Mouse (Mus musculus) right cerebral cortex, postnatal 10 days (tissue): ENCODE measurements around the gene Hlcs.

ENCODE experiments used
- DNase-seq, 2 experiments: peaks; one replicate each; pipeline ENCODE4 v3.0.0; 2021; ENCODE audit warnings: low spot score in 2 of 2

Hlcs gene

GRCm38 (mm10) chr16:94095109-94095822 is 218.1 kb downstream of the Hlcs start:
- DNase-seq, result no peak

- no peak for DNase-seq
These were observed 218.9 kb downstream of the Hlcs start for GRCm38 (mm10) chr16:94094251-94095108.

- no peak for DNase-seq
These were observed 220.1 kb downstream of the Hlcs start for GRCm38 (mm10) chr16:94093151-94093863.

DNA sequence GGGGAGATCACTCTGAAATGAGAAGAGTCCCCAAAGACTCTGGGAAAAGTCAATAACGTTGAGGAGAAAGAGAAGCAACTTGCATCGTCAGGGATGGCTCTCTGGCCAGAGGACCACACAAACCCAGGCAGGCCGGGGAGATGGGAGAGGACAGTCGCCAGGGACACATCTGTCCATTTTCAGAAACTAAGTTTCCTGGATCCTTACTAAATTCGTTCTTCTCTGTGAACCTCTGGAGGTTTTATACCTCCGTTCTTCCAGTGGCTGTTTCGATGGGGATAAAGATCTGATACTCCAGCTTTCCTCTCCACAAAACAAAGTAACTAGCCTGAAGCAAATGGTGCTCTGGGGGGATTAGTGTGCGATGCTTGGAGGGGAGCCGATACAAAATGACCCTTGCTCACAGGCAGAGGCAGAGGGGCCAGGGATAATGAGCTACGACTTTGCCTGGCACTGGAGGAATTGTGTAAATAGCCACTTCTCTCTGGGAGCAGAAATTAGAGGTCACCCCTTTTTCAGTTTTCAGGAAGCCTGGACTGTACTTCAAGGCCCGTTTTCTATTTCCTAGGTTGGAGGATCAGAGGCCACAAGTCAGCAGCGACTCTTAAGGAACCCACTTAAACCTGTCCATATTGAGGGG is 220.7 kb downstream of the Hlcs start:
- no peak for DNase-seq

- DNase-seq, result no peak
These were observed 224.3 kb downstream of the Hlcs start for GRCm38 (mm10) chr16:94088819-94089692.

DNA sequence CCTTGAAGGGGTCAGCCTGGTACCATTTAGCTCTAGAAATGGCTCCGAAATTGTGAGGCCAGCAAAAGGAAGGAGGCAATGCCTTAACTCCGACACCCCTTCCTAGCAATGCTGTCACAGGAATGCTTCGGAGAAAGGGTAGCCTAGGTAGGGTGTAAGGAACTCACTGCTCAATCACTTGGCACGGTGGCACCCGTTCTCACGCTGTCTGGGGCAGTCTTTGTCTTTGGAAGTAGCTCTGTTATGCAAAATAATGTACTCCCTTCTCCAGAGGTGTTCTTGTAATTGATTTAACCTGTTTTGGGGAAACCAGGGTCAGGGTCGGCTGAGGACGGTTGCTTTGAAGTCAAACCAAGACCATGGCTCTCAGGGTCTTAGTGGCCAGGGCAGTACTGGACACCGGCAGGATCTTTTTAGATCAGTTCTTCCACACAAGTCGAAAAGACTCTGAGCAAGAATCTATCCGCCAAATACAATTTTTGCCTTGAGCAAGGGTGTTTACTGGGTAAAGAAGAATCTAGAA is 225.1 kb downstream of the Hlcs start:
- DNase-seq, result no peak

DNA sequence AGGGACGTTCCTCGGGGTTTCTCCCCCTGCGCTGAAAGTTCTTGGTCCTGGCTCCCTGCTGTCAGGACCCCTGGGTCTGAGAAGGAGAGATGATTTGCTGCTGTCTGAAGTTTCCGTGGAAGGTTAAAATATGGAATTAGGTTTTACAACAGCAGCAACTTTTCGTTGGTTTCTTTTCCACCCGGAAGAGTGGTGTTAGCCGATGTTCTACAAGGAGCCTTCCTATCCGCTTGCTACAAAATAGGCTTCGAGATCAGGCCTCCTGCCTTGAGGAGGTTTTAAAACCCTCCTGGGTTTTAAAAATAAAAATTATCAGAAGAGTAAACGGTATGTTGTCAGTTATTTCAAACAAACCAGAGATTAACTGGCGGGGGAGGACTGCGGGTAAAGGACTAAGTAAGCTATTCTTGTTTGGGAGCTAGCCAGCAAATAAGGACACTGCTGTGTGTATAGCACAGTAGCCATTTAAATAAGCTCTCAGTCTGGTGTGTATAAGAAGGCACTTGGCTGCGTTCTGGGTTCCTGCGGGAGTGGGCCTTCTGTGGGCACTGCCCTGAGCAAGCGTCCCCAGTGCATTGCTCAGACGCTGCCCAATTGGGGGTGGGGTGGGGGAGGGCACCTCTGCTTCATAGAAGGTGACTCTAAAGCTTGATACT is 225.7 kb downstream of the Hlcs start:
- DNase-seq, result no peak

DNA sequence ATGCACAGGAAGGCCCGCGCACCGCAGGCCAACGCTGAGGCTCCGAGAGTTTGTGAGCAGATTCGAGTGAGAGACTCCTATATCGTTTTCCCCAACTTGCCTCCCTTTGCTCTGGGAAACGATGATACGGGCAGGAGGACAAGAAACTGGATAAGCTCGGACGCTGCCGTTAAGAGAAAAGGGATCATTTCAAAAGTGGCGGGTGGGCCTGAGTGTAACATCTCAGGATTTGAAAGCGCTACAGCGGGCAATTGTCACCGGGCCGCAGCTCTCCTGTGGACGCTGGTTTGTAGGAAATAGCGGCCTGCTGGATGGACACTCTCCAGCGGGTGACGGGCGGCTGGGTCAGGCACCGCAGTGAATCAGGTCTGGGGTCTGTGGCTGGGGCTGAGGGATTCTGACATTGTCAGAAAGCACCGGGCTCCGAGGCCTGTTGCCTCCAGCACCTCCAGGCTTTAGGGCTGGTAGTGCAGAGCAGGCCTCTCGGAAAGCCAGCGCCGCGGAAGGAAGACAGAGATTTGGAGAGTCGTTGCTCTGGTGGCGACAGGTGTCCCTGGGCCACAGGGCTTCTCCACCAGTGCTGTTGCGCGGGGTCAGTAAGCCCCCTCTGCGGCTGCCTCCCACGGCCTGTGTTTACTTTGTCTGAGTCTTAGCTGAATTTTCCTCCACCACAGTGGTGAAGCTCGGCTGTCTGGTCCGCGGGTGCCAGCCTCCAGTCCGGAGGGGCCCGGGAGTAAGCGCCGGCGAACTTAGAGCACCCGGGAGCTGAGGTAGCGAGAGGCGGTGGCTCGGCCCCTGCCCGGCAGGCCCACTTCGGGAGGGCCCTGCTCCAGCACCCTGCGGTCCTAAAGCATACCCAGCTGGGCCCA is 226.4 kb downstream of the Hlcs start:
- no peak for DNase-seq

DNA sequence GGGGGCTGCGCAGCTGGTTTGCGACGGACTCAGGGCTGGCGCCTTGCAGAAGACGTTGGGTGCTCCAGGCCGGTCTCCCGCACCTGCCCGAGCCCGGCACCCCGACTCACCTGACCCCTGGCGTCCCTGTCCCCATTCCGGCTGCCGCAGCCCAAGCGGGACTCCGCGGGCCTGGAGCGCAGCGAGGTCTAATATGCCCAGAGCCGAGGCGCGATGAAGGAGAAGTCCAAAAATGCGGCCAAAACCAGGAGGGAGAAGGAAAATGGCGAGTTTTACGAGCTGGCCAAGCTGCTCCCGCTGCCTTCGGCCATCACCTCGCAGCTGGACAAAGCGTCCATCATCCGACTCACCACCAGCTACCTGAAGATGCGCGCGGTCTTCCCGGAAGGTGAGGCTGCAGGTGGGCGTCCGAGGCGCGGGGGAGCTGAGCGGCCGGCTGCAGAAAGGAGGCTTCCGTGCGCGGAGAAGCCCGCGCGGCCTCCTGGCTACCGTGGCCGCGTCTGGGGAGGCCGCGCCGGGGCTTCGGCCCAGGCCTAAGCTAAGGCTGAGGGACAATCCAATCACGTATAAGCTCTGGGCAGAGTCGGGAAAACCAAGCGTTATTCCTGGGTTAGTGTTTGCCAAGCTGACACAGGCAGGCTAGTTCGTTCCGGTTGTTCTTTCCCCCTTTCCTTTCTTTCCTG is 227.6 kb downstream of the Hlcs start:
- DNase-seq, result no peak

GRCm38 (mm10) chr16:94084711-94085602 is 228.4 kb downstream of the Hlcs start, which contains the start of gene Sim2:
Gene Sim2 (plus strand): TSS chr16:94084931.
- no peak for DNase-seq

DNA sequence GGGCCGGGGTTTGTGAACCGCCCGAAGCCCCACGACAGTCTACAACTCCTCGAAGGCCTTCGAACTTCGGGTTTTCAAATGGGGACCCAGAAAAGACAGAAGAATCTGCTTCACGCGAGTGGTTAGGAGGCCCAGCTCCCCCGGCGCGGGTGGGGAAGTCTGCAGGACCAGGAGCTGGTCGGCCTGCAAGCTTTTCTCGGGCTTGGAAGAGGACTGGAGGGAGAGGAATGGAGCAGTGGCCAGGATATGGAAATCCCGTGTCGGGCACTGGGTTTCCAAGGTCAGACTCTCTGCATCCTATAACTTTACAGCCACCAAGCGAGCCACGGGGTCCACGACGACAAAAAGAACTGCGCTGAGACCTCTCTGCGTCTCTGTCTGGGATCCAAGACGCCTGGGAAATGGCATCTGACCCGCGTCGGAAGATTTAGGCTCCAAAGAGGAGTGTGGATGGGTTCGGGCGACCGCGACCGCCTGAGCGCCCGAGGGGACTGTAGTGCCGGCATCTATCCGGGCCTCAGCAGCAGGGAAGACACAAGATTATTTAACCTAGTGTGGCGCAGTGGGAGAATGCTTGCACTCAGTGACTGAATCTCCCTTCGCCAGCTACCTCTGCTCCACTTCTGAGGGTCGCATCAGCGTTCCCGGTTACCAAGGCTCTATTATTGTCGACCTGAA is 229.4 kb downstream of the Hlcs start:
- DNase-seq, result no peak

- DNase-seq, result no peak
These were observed 230.2 kb downstream of the Hlcs start for GRCm38 (mm10) chr16:94082960-94083847.

GRCm38 (mm10) chr16:94081996-94082708 is 231.2 kb downstream of the Hlcs start:
- DNase-seq, result no peak

DNA sequence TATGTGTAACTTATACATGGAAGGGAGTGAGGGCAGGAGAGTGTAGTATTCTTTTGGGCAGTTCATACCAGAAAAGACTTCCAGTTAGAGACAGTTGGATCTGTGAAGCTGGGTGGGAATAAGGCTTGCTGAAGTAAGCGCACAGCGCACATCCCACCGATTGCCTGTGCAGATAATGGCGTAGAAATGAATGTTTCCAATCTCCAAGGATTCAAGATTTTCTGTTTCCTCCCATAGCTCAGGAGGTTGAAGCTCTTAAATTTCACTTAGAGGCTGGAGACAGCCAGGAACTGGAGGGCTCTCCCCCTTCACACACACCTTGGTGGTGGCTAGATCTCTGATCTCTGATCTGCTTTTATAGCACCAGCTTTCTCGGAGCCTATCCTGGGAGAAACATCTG is 231.8 kb downstream of the Hlcs start:
- no peak for DNase-seq

DNA sequence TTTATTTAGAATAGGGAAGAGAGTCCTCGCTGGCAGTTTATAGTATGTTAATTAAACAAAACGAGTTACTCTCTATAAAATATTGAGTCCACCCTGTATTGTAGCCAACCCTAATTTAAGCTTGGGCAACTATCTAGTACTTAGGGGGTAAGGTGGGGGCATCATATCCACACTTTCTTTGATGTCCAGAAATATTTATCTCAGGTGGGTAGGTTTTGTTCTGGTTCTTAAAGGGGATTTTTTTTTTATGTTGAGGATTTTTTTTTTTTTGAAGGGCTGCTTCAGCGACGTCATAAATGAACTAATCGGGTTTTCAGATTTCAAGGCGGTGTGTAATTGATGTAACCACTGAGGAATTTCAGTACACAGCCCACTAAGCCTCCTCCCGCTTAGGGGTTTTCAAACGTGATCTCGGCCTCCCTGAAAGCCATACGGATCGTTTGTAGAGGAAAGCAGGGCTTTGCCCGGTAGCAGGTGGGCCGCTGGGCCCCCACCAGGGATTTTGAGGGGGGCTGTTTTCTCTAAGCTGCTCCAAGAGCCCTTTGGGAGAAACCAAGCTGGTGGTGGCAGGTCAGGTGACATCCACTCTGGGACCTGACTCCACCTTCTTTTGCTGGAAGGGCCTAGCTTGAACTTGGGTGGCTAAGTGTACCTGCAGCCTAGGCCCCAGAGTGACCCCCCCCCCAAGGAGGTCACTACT is 233.4 kb downstream of the Hlcs start:
- no peak for DNase-seq
